Mouse (Mus musculus) C2C12 (cell line): Measurements from ENCODE around the gene Trim41. TPM values are rescaled to one million over a fixed set of nuclear protein-coding genes. Genes with fewer than 3 reads are reported as not detected.
A peak's percentile ranks its signal among the peaks of the same experiment; 100 is the strongest.
"Not testable (repeated sequence)": the region's sequence is repeated elsewhere in the genome, so short reads cannot be mapped to it uniquely, and the experiment has no call there.

ENCODE experiments used
- H3K27me3 ChIP-seq: one replicate; pipeline ENCODE4 v1.6.1; 2011; ENCODE audit not compliant: control insufficient read depth, insufficient read depth, insufficient read length
- H3K36me3 ChIP-seq: one replicate; pipeline ENCODE4 v1.6.1; 2011; ENCODE audit not compliant: control insufficient read depth, insufficient read depth
- H3K4me3 ChIP-seq: one replicate; pipeline ENCODE4 v1.5.1; 2011; ENCODE audit warnings: mild to moderate bottlenecking, control low read depth; ENCODE audit not compliant: poor library complexity, insufficient read depth, severe bottlenecking
- H3K79me2 ChIP-seq: one replicate; pipeline ENCODE4 v1.6.1; 2011; ENCODE audit not compliant: control insufficient read depth, insufficient read depth
- H3K79me3 ChIP-seq: one replicate; pipeline ENCODE4 v1.6.1; 2011; ENCODE audit warnings: low read depth, control low read depth
- H3ac ChIP-seq: one replicate; pipeline ENCODE3; 2011; ENCODE audit warnings: low read depth; ENCODE audit not compliant: control insufficient read depth, insufficient read length
- CEBPB ChIP-seq: IDR thresholded peaks from one replicate; pipeline ENCODE4 v1.6.1; 2011; ENCODE audit warnings: low read depth, mild to moderate bottlenecking, control low read depth, moderate library complexity
- CTCF ChIP-seq: IDR thresholded peaks from one replicate; pipeline ENCODE4 v1.5.1; 2011; ENCODE audit not compliant: control insufficient read depth, insufficient read depth, insufficient read length
- FOSL1 ChIP-seq: IDR thresholded peaks from one replicate; pipeline ENCODE4 v1.8.0; 2011; ENCODE audit warnings: mild to moderate bottlenecking, low read length; ENCODE audit not compliant: poor library complexity, insufficient read depth, severe bottlenecking
- MAX ChIP-seq: IDR thresholded peaks from one replicate; pipeline ENCODE4 v1.6.1; 2011; ENCODE audit warnings: mild to moderate bottlenecking, control low read depth
- MYOD1 ChIP-seq: IDR thresholded peaks from one replicate; pipeline ENCODE4 v1.6.1; 2011; ENCODE audit warnings: low read depth; ENCODE audit not compliant: control insufficient read depth, insufficient read length
- MYOG ChIP-seq: IDR thresholded peaks from one replicate; pipeline ENCODE4 v1.6.1; 2011; ENCODE audit not compliant: control insufficient read depth, insufficient read length; ENCODE audit errors: extremely low read depth
- USF1 ChIP-seq: IDR thresholded peaks from one replicate; pipeline ENCODE4 v1.6.1; 2011; ENCODE audit warnings: low read depth, mild to moderate bottlenecking, control low read depth, moderate library complexity
- polyA plus RNA-seq: library from polyadenylated mRNA; unstranded; fragments of >200 nt; fragmentation: generic; extraction: Trizol; gene quantifications from one replicate; pipeline ENCODE4 v1.2.1, GENCODE M21; 2012; ENCODE audit warnings: missing spikeins

Gene Trim41
- polyA plus RNA-seq, 1 experiment = 24.4 TPM

GRCm38 (mm10) chr11:48833731-48834639, 16.8 kb upstream of the Trim41 start:
- peak overlapping the region; percentile 54 for H3K4me3 ChIP-seq
- TF ChIP-seq MAX (peak; percentile 46), CEBPB (peak; percentile 48), USF1 (no peak), MYOG (no peak), MYOD1 (peak; percentile 49)
- no peaks in the 10 kb centered on the region for H3K27me3 ChIP-seq
- H3ac ChIP-seq = peak overlapping the region; percentile 54
- no peaks in the 10 kb centered on the region for H3K36me3 ChIP-seq
- H3K79me3 ChIP-seq = no peaks in the 10 kb centered on the region
- no peaks in the 10 kb centered on the region for H3K79me2 ChIP-seq

- Histone ChIP-seq H3ac (no peak overlapping the region), H3K36me3 (no peaks in the 10 kb centered on the region), H3K4me3 (peak overlapping the region; percentile 54), H3K79me2 (no peaks in the 10 kb centered on the region), H3K79me3 (no peaks in the 10 kb centered on the region), H3K27me3 (no peaks in the 10 kb centered on the region)
- no peak for TF ChIP-seq USF1
- TF ChIP-seq CTCF = no peak
- no peak for TF ChIP-seq MYOD1
- TF ChIP-seq MYOG = no peak
- TF ChIP-seq FOSL1 = no peak
- no peak for TF ChIP-seq MAX
Measured at GRCm38 (mm10) chr11:48833078-48833730, 16.1 kb upstream of the Trim41 start.

DNA sequence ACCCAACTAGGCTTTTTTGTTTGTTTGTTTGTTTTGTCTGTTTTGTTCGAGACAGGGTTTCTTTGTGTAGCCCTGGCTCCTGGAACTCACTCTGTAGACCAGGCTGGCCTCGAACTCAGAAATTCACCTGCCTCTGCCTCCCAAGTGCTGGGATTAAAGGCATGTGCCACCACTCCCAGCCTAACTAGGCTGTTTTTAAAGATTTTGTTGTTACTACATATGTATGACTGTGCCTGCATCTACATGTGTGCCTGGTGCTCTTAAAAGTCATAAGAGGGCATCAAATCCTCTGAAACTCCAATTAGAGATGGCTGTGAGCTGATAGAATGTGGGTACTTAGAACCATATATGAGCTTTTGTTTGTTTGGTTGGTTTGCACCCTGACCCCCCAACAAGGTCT, 14.1 kb upstream of the Trim41 start:
- Histone ChIP-seq H3K36me3 (no peaks in the 10 kb centered on the region), H3K27me3 (no peaks in the 10 kb centered on the region), H3ac (no peak overlapping the region), H3K79me3 (no peaks in the 10 kb centered on the region), H3K79me2 (no peaks in the 10 kb centered on the region), H3K4me3 (no peak overlapping the region)
- TF ChIP-seq CTCF = no peak
- TF ChIP-seq MYOD1 = no peak

GRCm38 (mm10) chr11:48830279-48830678, 13.1 kb upstream of the Trim41 start:
- Histone ChIP-seq H3K79me2 (no peaks in the 10 kb centered on the region), H3K4me3 (no peak overlapping the region), H3K36me3 (no peaks in the 10 kb centered on the region), H3K79me3 (no peaks in the 10 kb centered on the region), H3ac (no peak overlapping the region), H3K27me3 (no peaks in the 10 kb centered on the region)
- no peak for TF ChIP-seq CEBPB
- no peak for TF ChIP-seq MAX
- no peak for TF ChIP-seq MYOG
- TF ChIP-seq MYOD1 = no peak
- TF ChIP-seq FOSL1 = no peak
- no peak for TF ChIP-seq USF1

- no peaks in the 10 kb centered on the region for H3K79me3 ChIP-seq
- no peak overlapping the region for H3K4me3 ChIP-seq
- H3ac ChIP-seq = no peak overlapping the region
- no peaks in the 10 kb centered on the region for H3K27me3 ChIP-seq
- no peaks in the 10 kb centered on the region for H3K79me2 ChIP-seq
- TF ChIP-seq CEBPB = no peak
- TF ChIP-seq MYOD1 = no peak
- no peak for TF ChIP-seq CTCF
- TF ChIP-seq MAX = no peak
- TF ChIP-seq USF1 = no peak
- no peak for TF ChIP-seq MYOG
- TF ChIP-seq FOSL1 = no peak
- H3K36me3 ChIP-seq = no peaks in the 10 kb centered on the region
Measured at GRCm38 (mm10) chr11:48827926-48828325, 10.8 kb upstream of the Trim41 start.

DNA sequence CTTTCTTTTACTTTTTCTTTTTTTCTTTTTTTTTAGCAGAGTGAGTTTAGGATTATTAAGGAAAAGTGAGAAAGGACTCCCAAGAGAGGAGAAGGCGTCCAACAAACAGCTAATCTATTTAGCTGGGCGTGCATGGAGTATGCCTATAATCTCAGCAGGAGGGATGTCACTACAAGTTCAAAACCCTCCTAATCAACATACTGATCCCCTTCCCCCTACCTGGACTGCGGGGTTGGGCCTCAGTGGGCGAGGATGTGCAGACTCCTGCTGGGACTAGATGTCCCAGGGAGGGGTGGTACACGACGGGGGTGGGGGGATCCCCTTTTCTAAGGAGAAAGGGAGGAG, 9.6 kb upstream of the Trim41 start:
- Histone ChIP-seq H3K27me3 (no peaks in the 10 kb centered on the region), H3K79me3 (no peaks in the 10 kb centered on the region), H3K36me3 (no peaks in the 10 kb centered on the region), H3ac (peak overlapping the region; percentile 0), H3K79me2 (no peaks in the 10 kb centered on the region), H3K4me3 (peak overlapping the region; percentile 21)
- TF ChIP-seq MYOG (no peak), USF1 (no peak), CEBPB (no peak), MAX (no peak), FOSL1 (no peak), MYOD1 (no peak), CTCF (no peak)

DNA sequence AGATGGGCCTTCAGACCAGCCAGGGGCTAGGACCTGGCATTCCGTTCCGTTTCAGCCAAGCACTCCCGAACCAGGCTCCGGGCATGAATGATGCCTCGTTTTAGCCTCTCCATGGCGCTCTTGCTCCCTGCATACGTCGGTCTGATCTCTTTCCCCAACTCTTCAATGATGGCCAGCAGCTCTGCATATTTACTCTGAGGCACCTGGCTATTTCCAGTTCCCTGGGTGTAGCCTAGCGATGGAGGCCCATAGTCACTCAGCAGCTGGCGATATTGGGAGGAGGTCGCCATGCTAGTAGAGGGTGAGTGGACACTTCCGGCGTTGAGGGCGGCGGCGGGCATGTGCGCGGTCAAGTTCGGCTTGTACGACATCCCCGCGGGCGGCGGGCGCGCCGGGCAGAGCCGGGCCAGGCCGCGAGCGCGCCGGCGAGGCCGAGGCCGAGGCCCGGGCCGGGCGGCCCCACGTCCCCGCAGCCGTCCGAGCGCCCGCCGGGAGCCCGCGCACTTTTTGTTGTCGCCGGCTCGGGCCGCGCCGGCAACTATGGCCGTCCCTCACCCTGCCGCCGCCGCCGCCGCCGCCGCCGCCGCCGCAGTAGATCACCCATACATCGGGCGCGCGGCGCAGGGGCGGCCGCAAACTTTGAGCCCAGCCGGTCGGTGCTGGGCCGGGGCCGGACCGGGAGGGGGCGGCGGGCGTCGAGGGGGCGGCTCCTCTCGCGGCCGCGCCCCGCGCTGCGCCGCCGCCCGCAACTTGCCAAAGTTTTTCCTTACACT, 9.0 kb upstream of the Trim41 start, which contains the start of the genes Trim7 and Gm12184:
TSS of gene Trim7 (plus strand) at position 162 of the 773 bp plus-strand sequence.
TSS of gene Gm12184 (minus strand) at position 677 of the 773 bp plus-strand sequence.
- H3K4me3 ChIP-seq = peak within 1 kb of the TSS; percentile 25
- H3K36me3 ChIP-seq = not testable (repeated sequence)

More for the DNA sequence above, 9.0 kb upstream of the Trim41 start, which contains the start of the genes Trim7 and Gm12184:
- not testable (repeated sequence) for H3K79me2 ChIP-seq, H3K27me3 ChIP-seq, H3K79me3 ChIP-seq
- H3ac ChIP-seq = peak within 1 kb of the TSS; percentile 0
